Mouse (Mus musculus): Measurements from ENCODE around the gene Ccdc136. TPM values are rescaled to one million over a fixed set of nuclear protein-coding genes. Genes with fewer than 3 reads are reported as not detected.

Ccdc136 gene
- polyA plus RNA-seq, 1 experiment from 2014 or later: 31.8 TPM

DNA sequence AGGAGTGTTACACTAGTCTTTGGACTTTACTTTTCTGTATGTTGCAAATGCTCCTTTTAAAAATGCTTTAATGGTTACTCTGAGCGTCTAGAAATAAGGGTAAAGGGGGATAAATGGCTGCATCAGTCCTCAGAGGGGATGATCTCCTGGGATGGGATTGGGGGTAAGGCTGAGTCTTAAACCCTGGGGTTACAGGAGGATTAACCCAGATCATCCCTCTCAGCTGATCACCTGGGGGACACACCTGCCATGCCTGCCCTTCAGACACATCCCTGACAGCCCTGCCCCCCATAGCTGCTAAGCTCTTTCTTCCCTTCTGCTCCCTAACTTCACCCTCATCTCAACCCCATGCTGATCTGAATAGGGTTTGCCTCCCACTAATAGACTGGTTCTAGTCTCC, 1.8 kb upstream of the Ccdc136 start:
- ATAC-seq (ENCODE audit: insufficient number of reproducible peaks, insufficient read depth, low FRiP score, low TSS enrichment, low read depth): no peak
- no peak overlapping the region for H3K4me2 ChIP-seq
- peaks cover 5% of the 10 kb centered on the region; the same call in 1 of the 2 replicates for H3K36me3 ChIP-seq
- 62% methylated on average over 1 of the region's 1 CpGs for WGBS
- H3K9me3 ChIP-seq: no peaks in the 10 kb centered on the region
- peaks cover 23% of the 10 kb centered on the region for H3K27me3 ChIP-seq
- H3K9ac ChIP-seq (replicated peaks): no peak overlapping the region
- no peak overlapping the region for H3K4me3 ChIP-seq (replicated peaks)
- peaks cover 20% of the 10 kb centered on the region for H3K4me1 ChIP-seq (replicated peaks)
- no peak overlapping the region for H3K27ac ChIP-seq

DNA sequence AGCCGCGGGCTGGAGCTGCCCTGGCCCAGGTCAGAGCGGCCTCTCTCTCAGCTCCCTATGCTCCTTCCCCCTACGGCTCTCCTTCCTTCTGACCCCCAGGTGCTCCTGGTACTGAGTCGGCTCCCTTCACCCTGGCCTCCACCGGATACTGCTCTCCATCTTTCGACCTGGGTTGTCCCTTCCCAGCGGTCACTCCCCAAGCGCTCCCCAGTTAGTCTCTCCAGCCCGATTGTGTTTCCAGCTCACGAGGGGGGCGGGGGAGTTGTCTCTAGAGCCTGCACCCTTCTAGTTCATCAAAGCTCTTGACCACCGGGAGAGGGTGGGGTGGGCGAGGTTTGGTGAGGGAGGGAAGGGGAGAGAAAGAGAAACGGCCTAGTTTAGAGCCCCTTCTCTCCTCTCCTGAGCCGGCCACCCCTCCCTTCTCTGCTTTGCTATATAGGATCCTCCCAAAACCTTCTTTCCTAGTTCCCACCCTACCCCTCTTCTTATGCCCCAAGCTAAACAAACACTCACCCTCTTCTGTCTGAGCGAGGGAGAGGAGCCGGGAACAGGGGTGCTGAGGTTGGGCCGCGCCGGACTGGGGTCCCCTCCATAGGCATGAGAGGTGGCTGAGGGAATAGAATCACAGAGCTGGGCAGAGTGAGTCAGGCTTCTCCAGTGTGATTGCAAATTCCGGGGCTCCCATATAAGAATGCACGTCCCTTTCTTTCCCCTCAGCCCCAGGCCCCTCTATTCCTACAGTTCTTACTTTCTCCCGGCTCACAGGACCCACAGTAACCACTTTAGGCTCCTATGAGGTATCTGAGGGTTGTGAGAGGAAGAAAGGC, 818 bp downstream of the Ccdc136 start:
- H3K4me2 ChIP-seq: peak overlapping the region; percentile 88
- 2% methylated on average over 20 of the region's 24 CpGs for WGBS
- peaks cover 21% of the 10 kb centered on the region for H3K36me3 ChIP-seq
- peak overlapping the region; percentile 75 for H3K4me3 ChIP-seq (replicated peaks)
- H3K9me3 ChIP-seq: no peaks in the 10 kb centered on the region
- peaks cover 16% of the 10 kb centered on the region for H3K27me3 ChIP-seq
- peak overlapping the region; percentile 77 for H3K9ac ChIP-seq (replicated peaks)
- H3K27ac ChIP-seq: peak overlapping the region; percentile 74
- peaks cover 20% of the 10 kb centered on the region for H3K4me1 ChIP-seq (replicated peaks)
- ATAC-seq (ENCODE audit: insufficient number of reproducible peaks, insufficient read depth, low FRiP score, low TSS enrichment, low read depth): peak; percentile 83

DNA sequence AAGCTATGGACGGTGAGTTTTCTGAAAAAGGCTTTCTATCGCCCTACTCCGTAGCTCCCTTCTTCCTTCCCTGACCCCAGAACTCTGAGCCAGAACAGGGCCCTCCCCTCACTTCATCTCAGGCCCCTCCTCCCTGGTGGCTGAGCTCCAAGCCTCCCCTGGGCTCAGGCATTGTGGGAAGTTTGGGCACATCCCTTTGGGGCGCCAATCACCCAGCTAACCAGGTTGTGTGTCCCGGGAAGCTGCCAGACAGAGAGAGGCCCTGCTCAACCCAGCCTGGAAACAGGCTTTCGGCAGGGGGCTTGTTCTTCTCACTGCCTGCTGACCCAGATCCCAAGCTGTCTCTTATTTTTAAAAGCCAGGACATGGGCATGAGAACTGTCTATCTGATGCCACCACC, 1.5 kb downstream of the Ccdc136 start:
- H3K27me3 ChIP-seq: peaks cover 16% of the 10 kb centered on the region
- H3K4me1 ChIP-seq (replicated peaks): peaks cover 21% of the 10 kb centered on the region
- ATAC-seq (ENCODE audit: insufficient number of reproducible peaks, insufficient read depth, low FRiP score, low TSS enrichment, low read depth): no peak
- peaks cover 21% of the 10 kb centered on the region for H3K36me3 ChIP-seq
- H3K9ac ChIP-seq (replicated peaks): peak overlapping the region; percentile 77
- peak overlapping the region; percentile 74 for H3K27ac ChIP-seq
- H3K9me3 ChIP-seq: no peaks in the 10 kb centered on the region
- WGBS: 11% methylated on average over 6 of the region's 6 CpGs
- H3K4me3 ChIP-seq (replicated peaks): peak overlapping the region; percentile 75
- peak overlapping the region; percentile 88 for H3K4me2 ChIP-seq

DNA sequence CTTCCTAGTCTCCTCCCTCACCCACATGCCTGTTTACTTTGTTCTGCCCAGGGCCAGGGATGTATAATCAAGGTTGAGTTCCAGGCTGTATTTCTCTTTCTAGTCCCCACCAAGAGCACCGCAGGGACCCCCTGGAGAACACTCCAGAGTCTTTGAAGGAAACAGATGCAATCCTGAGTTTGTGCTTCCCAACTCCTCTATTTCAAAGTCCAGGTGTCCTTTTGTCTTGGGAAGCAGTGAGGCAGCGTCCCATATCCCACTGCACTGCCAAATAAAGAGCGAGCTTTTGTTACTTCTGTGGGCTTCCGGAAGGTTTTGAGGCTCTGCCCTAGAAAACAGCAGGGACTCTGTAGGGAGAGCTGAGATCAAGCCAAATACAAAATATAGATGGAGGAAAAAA, 3.7 kb downstream of the Ccdc136 start:
- H3K9me3 ChIP-seq: no peaks in the 10 kb centered on the region
- peaks cover 27% of the 10 kb centered on the region for H3K4me1 ChIP-seq (replicated peaks)
- no peak overlapping the region for H3K9ac ChIP-seq (replicated peaks)
- no peak for ATAC-seq (ENCODE audit: insufficient number of reproducible peaks, insufficient read depth, low FRiP score, low TSS enrichment, low read depth)
- WGBS: 89% methylated on average over 4 of the region's 4 CpGs
- H3K27me3 ChIP-seq: peaks cover 13% of the 10 kb centered on the region
- H3K36me3 ChIP-seq: peaks cover 21% of the 10 kb centered on the region
- no peak overlapping the region for H3K27ac ChIP-seq
- no peak overlapping the region for H3K4me2 ChIP-seq
- H3K4me3 ChIP-seq (replicated peaks): no peak overlapping the region

DNA sequence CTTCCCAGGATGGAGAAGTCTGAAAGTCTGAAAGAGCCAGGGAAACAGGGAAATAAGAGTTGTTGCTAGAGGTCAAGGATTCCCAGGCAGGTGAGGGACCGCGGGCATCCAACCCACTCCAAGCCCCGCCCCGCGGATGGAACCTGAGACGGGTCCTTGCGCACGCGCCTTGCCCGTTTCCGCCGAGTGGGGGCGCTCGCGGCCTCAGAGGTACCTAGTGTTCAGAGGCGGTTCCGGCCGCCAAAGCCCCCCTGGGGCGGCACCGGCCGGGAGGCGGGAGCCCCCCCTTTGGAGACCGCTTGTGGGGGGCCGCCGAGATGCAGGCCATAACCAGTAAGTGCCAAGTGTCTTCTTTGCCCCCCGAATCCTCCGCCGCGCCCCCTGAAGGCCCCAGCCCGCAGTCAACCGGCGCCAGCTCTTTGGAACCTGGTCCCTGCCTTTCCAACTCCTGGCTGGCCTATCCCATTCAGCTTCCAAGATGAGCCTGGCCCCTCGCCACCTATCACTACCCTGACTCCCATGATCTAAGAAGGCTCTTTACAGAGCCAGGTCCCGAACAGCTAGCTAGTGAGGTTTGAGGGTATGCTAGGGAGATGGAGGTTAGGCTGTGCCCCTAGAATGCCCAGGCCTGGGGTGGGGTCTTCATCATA, 6.7 kb downstream of the Ccdc136 start:
- Histone ChIP-seq H3K27me3 (peaks cover 6% of the 10 kb centered on the region; the same call in 1 of the 2 replicates), H3K27ac (no peak overlapping the region), H3K4me1 (replicated peaks) (peaks cover 9% of the 10 kb centered on the region), H3K9me3 (no peaks in the 10 kb centered on the region), H3K9ac (replicated peaks) (no peak overlapping the region), H3K4me3 (replicated peaks) (peak overlapping the region; percentile 21), H3K4me2 (peak overlapping the region; percentile 48), H3K36me3 (peaks cover 38% of the 10 kb centered on the region)
- no peak for ATAC-seq (ENCODE audit: insufficient number of reproducible peaks, insufficient read depth, low FRiP score, low TSS enrichment, low read depth)
- whole genome bisulfite sequencing: 5% methylated on average over 34 of the region's 34 CpGs

DNA sequence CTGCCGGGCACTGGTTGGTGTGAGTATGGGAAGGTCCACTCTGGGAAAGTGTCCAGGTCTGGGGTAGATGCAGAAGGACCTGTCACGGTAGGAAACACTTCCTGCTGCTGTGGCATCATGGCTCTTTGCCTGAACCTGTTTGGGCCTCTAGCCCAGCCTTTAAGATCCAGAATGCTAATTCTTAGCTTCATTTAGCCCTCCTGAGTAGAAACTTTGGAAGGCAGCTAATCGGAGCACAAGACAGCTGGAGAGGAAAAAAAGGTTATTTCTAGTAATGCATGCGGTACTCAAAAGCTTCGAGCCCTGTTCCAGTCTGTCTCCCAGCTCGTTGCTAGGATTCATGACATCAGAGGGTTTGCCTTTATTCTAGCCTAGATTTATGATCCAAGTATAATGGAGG, 10.3 kb downstream of the Ccdc136 start:
- no peak overlapping the region for H3K9ac ChIP-seq (replicated peaks)
- peaks cover 53% of the 10 kb centered on the region for H3K36me3 ChIP-seq
- peaks cover 6% of the 10 kb centered on the region; the same call in 1 of the 2 replicates for H3K27me3 ChIP-seq
- H3K4me1 ChIP-seq (replicated peaks): peaks cover 7% of the 10 kb centered on the region; the same call in 1 of the 2 replicates
- no peak overlapping the region for H3K27ac ChIP-seq
- 82% methylated on average over 6 of the region's 6 CpGs for WGBS
- no peak overlapping the region for H3K4me2 ChIP-seq
- H3K9me3 ChIP-seq: no peaks in the 10 kb centered on the region
- ATAC-seq (ENCODE audit: insufficient number of reproducible peaks, insufficient read depth, low FRiP score, low TSS enrichment, low read depth): no peak
- no peak overlapping the region for H3K4me3 ChIP-seq (replicated peaks)

DNA sequence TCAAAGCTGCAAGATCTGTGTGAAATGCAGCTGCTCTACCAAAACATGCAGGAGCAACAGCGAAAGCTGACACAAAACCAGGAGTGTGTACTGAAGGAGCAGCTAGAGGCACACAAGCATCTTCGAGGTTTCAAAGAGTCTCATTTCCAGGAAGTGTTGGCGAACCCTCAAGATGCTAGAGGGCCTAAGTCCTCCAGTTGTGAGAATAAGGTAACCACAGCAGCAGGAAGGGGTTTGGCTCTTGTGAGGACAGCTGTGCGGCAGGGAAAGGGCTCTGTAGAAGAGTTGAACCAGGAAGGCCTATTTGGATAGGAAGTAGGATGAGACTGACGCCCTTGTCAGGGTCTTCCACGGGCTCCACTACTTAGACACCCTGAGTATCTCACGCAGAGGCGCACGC, 19.3 kb downstream of the Ccdc136 start:
- Histone ChIP-seq H3K4me2 (no peak overlapping the region), H3K36me3 (peaks cover 79% of the 10 kb centered on the region), H3K4me3 (replicated peaks) (no peak overlapping the region), H3K4me1 (replicated peaks) (no peaks in the 10 kb centered on the region), H3K9me3 (no peaks in the 10 kb centered on the region), H3K27me3 (no peaks in the 10 kb centered on the region), H3K27ac (no peak overlapping the region), H3K9ac (replicated peaks) (no peak overlapping the region)
- 84% methylated on average over 9 of the region's 9 CpGs for WGBS
- ATAC-seq (ENCODE audit: insufficient number of reproducible peaks, insufficient read depth, low FRiP score, low TSS enrichment, low read depth): no peak

DNA sequence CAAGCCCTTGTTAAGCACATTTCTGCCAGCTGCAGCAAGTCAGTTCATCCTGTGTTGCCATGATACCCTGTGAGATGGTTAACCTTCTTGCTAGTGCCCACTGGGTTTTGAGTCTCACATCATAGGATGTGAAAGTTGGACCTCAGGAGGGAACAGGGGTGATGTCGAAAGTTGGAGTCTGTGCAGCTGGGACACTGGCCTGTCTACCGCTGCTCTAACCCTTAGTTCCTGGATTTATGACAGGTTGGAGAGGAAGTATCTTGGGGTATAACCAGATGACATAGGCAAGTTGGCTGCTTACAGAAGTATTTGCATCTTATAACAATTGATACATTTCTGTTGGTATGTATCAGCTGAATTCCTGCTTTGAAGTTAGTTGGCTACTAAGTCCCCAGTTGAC, 24.5 kb downstream of the Ccdc136 start:
- Histone ChIP-seq H3K4me1 (replicated peaks) (no peaks in the 10 kb centered on the region), H3K36me3 (peaks cover 35% of the 10 kb centered on the region), H3K4me3 (replicated peaks) (no peak overlapping the region), H3K27ac (no peak overlapping the region), H3K27me3 (no peaks in the 10 kb centered on the region), H3K9me3 (no peaks in the 10 kb centered on the region), H3K9ac (replicated peaks) (no peak overlapping the region), H3K4me2 (no peak overlapping the region)
- no peak for ATAC-seq (ENCODE audit: insufficient number of reproducible peaks, insufficient read depth, low FRiP score, low TSS enrichment, low read depth)
- 91% methylated on average over 2 of the region's 2 CpGs for WGBS

DNA sequence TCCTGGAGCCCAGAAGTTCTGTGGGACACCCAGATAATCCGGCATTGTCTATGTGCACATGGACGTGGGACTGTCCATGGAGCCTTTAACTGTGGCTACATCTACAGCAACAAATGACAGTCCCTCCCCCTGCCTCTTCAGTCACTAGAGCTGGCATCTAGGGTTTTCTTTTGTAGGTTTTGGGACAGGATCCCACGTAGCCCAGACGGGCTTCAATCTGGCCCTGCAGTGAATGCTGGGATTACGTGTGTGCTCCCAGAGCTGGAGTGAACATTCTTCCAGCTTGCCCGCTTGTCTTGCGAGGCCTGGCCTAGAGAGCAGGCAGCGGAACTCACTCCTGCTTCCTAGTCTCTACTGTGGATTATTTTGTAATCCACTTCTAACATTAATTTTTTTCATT, 29.0 kb downstream of the Ccdc136 start:
- no peaks in the 10 kb centered on the region for H3K27me3 ChIP-seq
- no peak for ATAC-seq (ENCODE audit: insufficient number of reproducible peaks, insufficient read depth, low FRiP score, low TSS enrichment, low read depth)
- H3K4me2 ChIP-seq: no peak overlapping the region
- 92% methylated on average over 8 of the region's 8 CpGs for WGBS
- no peak overlapping the region for H3K4me3 ChIP-seq (replicated peaks)
- no peaks in the 10 kb centered on the region for H3K4me1 ChIP-seq (replicated peaks)
- H3K9ac ChIP-seq (replicated peaks): no peak overlapping the region
- H3K27ac ChIP-seq: no peak overlapping the region
- H3K36me3 ChIP-seq: peaks cover 10% of the 10 kb centered on the region; the same call in 1 of the 2 replicates
- H3K9me3 ChIP-seq: no peaks in the 10 kb centered on the region

DNA sequence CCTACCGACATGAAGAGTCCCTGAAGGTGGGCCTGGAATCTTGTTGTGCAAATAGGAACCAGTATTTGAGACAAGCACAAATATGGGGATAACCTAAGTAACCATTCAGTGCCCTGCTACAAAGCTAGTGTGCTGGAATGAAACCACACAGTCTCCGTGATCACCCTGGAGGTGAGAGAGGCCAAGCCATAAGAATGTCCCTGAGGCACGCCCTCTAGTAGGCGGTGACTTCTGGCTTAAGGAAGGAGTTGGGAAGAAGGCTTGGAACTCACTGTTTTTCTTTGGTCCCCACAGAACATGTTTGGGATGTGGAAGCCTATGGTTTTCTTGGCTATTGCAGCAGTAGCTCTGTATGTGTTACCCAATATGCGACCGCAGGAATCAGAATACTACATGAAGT, 30.2 kb downstream of the Ccdc136 start:
- no peak overlapping the region for H3K4me2 ChIP-seq
- WGBS: 69% methylated on average over 6 of the region's 6 CpGs
- no peak overlapping the region for H3K4me3 ChIP-seq (replicated peaks)
- no peak for ATAC-seq (ENCODE audit: insufficient number of reproducible peaks, insufficient read depth, low FRiP score, low TSS enrichment, low read depth)
- H3K9ac ChIP-seq (replicated peaks): no peak overlapping the region
- H3K27ac ChIP-seq: no peak overlapping the region
- peaks cover 6% of the 10 kb centered on the region; the same call in 1 of the 2 replicates for H3K36me3 ChIP-seq
- H3K27me3 ChIP-seq: 0 out of 2 replicates have a peak, but pooled peaks cover 4% of the 10 kb centered on the region
- H3K9me3 ChIP-seq: no peaks in the 10 kb centered on the region
- H3K4me1 ChIP-seq (replicated peaks): peaks cover 7% of the 10 kb centered on the region; the same call in 1 of the 2 replicates

DNA sequence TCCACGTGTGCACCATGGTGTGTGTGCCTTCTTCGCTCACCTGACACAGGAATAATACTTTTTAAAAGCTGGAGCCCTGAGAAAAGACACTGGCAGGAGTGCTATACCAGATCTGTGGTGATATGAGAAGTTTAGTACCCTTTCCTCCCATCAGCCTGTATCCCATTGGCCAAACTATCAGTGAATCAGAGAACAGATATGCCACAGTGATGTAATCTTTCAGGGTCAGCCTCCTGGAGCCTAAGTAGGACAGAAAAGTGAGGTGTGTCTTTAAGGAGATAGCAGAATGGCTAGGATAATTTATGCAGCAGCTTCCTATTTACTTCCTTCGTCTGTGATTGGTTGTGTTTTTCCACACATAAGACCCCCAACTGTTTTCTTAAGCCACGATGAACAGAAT, 32.1 kb downstream of the Ccdc136 start:
- H3K36me3 ChIP-seq: peaks cover 6% of the 10 kb centered on the region; the same call in 1 of the 2 replicates
- H3K27ac ChIP-seq: no peak overlapping the region
- H3K4me2 ChIP-seq: no peak overlapping the region
- H3K4me1 ChIP-seq (replicated peaks): peaks cover 22% of the 10 kb centered on the region
- no peaks in the 10 kb centered on the region for H3K9me3 ChIP-seq
- 66% methylated on average over 4 of the region's 4 CpGs for WGBS
- ATAC-seq (ENCODE audit: insufficient number of reproducible peaks, insufficient read depth, low FRiP score, low TSS enrichment, low read depth): no peak
- H3K9ac ChIP-seq (replicated peaks): no peak overlapping the region
- no peak overlapping the region for H3K4me3 ChIP-seq (replicated peaks)
- peaks cover 22% of the 10 kb centered on the region for H3K27me3 ChIP-seq
